Mouse (Mus musculus) ES-Bruce4 (cell line): Measurements from ENCODE around the gene Neurl3. TPM values are rescaled to one million over a fixed set of nuclear protein-coding genes. Genes with fewer than 3 reads are reported as not detected.

Source experiments
- H3K27ac ChIP-seq: 2 replicates; pipeline ENCODE4 v1.5.1; 2012; ENCODE audit warnings: low read length, inconsistent platforms; ENCODE audit not compliant: insufficient read depth
- H3K27me3 ChIP-seq: 2 replicates; pipeline ENCODE4 v1.6.1; 2012; ENCODE audit warnings: mild to moderate bottlenecking, low read length, inconsistent platforms; ENCODE audit not compliant: control insufficient read depth, poor library complexity, insufficient read depth, severe bottlenecking
- H3K36me3 ChIP-seq: 2 replicates; pipeline ENCODE4 v1.6.1; 2012; ENCODE audit warnings: inconsistent platforms, mild to moderate bottlenecking, low read length, moderate library complexity; ENCODE audit not compliant: control insufficient read depth, poor library complexity, insufficient read depth, severe bottlenecking
- H3K4me1 ChIP-seq: one replicate; pipeline ENCODE4 v1.8.1; 2011; ENCODE audit warnings: low read length; ENCODE audit not compliant: control insufficient read depth, insufficient read depth
- H3K4me3 ChIP-seq: 2 replicates; pipeline ENCODE4 v1.5.1; 2011; ENCODE audit warnings: low read depth, mild to moderate bottlenecking, low read length
- H3K9ac ChIP-seq: 2 replicates; pipeline ENCODE4 v1.6.1; 2012; ENCODE audit warnings: low read depth, mild to moderate bottlenecking, inconsistent platforms; ENCODE audit not compliant: poor library complexity, severe bottlenecking
- H3K9me3 ChIP-seq: replicated peaks from 2 replicates; pipeline ENCODE4 v1.6.1; 2012; ENCODE audit warnings: mild to moderate bottlenecking, low read length, inconsistent platforms; ENCODE audit not compliant: control insufficient read depth, poor library complexity, insufficient read depth, severe bottlenecking
- CTCF ChIP-seq: IDR thresholded peaks from one replicate; pipeline ENCODE4 v1.8.1; 2011; ENCODE audit warnings: low read depth, low read length
- EP300 ChIP-seq: IDR thresholded peaks from 2 replicates; pipeline ENCODE4 v1.6.1; 2011; ENCODE audit warnings: low read depth, low read length; ENCODE audit not compliant: insufficient read depth
- POLR2A ChIP-seq: IDR thresholded peaks from one replicate; pipeline ENCODE4 v1.8.1; 2011; ENCODE audit warnings: low read length; ENCODE audit not compliant: insufficient read depth
- polyA plus RNA-seq: library from polyadenylated mRNA; stranded (reverse); fragments of >200 nt; gene quantifications from 2 replicates; pipeline ENCODE4 v1.2.4, GENCODE M21; 2011; ENCODE audit warnings: low read depth; ENCODE audit not compliant: missing spikeins, insufficient read depth, insufficient read length

Gene Neurl3
- polyA plus RNA-seq, 1 experiment = not detected

DNA sequence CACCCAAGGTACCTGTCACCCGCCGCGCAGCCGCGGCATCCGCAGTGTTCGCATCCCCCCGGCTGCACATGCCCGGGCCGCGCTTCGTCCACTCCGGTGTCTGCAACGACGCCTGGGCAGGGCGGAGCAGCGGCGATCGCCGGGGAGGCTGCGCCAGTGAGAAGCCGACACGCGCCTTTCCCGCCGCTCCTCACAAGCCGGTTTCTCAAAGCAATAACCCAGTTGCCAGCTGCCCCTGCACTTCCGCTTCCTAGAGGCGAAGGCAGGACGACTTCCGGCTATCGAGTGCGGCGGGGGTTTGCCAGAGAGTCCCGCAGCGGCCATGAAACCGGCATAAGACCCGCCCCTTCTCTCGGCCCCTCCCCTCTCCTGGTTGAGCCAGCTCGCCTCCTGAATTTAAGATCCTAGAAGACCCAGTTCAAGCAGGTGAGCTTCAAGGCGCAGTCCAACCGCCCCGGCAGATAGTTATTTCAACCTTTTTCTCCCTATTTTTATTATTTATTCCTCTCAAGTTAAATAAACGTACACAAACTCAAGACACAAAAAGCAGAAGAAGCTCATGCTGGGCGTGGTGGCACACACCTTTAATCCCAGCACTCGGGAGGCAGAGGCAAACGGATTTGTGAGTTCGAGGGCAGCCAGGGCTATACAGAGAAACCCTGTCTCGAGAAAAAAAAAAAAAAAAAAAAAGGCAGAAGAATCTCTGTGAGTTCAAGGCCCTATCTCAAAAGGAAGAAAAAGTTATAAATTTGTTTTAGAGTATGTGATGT is 30.2 kb downstream of the Neurl3 start, which contains the start of gene Uggt1:
Gene Uggt1, minus strand, starts transcription at position 663 of the 770 bp plus-strand sequence.
- Histone ChIP-seq H3K9ac (peak within 1 kb of the TSS; percentile 90), H3K9me3 (no peaks in the 10 kb centered on the region), H3K27me3 (no peaks in the 10 kb centered on the region), H3K36me3 (no peaks in the 10 kb centered on the region), H3K27ac (no peak within 1 kb of the TSS), H3K4me3 (peak within 1 kb of the TSS; percentile 98), H3K4me1 (peaks cover 6% of the 10 kb centered on the region)
- TF ChIP-seq CTCF = no peak
- TF ChIP-seq EP300 = peak; percentile 47; the same call in 1 of the 2 replicates
- TF ChIP-seq POLR2A = peak; percentile 22

DNA sequence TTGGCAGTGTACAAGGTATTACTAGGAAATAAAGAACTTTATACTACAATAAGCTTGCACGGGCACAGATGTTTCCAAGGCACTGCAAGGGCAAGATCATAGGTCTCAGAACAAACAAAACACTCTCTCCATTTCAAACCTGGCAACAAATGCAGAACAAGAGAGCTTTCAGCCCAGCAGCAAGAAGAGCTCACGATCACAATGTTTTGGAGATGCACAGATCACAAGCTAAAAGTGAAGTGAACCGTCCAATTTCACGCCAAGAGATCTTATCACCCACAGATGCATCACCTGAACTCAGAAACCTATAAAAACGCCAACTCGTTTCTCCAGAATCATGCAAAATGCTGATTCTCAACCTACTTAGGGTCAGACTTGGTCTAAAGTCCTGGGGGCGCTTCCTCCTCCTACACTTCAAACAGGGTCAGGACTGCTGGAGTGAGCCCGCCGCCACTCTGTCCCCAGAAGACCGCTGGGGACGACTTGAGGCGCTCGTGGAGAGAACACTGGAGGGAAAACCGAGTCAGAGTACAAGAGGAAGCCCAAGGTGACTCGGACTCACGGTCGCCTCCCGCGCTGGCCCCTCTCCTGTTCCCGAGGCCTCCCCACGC is 30.9 kb downstream of the Neurl3 start:
- Histone ChIP-seq H3K9ac (peak overlapping the region; percentile 90), H3K4me1 (peaks cover 6% of the 10 kb centered on the region), H3K27ac (no peak overlapping the region), H3K4me3 (peak overlapping the region; percentile 98), H3K27me3 (no peaks in the 10 kb centered on the region), H3K36me3 (no peaks in the 10 kb centered on the region), H3K9me3 (no peaks in the 10 kb centered on the region)
- TF ChIP-seq POLR2A (no peak), CTCF (no peak), EP300 (no peak)

DNA sequence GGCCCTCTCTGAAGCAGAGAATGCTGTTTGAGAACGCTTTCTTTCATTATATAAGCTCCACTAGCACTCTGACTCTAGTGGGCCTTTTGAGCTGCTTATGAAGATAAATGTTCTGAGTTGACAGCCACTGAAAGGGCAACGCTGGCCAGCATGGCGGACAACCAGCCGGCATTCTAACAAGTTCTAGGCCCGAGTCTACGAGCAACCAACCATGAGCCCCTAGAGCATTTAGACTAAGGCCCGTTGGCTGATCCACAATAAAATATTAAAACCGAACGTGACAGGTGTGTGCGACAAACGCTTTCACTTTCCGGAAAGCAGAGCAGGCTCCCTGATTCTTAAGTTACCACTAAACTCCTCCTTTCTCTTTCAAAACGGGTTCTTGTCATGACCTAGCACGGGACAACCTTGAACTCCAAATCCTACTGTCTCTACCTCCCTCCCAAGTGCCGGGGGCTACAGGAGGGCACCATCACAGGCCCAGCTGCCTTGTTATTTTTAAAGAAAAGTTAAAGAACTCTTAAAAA is 32.5 kb downstream of the Neurl3 start:
- Histone ChIP-seq H3K9ac (no peak overlapping the region), H3K36me3 (no peaks in the 10 kb centered on the region), H3K4me1 (peaks cover 6% of the 10 kb centered on the region), H3K9me3 (no peaks in the 10 kb centered on the region), H3K27ac (no peak overlapping the region), H3K27me3 (no peaks in the 10 kb centered on the region), H3K4me3 (no peak overlapping the region)
- no peak for TF ChIP-seq CTCF
- TF ChIP-seq EP300 = no peak
- no peak for TF ChIP-seq POLR2A

DNA sequence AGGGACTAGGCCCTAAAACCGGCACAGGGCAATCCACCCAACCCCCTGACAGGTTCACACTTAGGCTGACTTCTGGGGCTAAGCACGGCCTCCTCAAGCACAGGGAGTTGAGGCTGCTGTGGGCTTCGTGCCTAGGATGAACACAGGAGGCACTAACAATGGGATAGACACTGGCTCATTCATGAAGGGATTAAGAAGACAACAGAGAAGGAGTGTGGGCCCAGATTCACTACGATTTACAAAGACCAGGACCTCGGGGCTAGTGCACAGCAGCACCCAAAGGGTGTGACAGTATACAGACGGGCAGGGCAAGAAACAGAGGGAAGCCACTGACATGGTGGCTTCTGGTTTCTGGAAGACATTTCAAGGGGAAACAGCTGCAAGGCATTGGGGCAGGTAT is 34.3 kb downstream of the Neurl3 start:
- no peak overlapping the region for H3K4me3 ChIP-seq
- TF ChIP-seq POLR2A = no peak
- TF ChIP-seq CTCF = no peak
- 0 out of 2 replicates have a peak, but pooled peaks have one; percentile 37 for TF ChIP-seq EP300

DNA sequence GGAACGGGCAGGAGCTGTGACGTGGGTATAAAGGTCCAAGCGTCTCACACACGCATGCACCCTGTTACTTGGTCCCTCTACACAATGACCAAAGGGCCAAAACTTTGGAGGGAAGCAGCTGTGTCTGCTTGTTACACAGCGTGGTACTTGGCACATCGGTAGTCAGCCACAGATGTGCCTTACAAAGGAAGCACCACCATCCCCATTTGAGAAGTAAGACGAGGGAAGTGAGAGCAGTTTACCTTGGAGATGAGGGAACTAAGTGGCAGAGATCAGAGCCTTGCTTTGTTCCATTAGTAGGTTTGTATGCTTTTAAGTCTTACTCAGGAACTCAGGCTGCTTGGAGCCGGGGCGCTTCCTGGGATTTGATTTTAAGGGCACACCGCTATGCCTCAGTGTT is 35.1 kb downstream of the Neurl3 start:
- Histone ChIP-seq H3K27ac (no peak overlapping the region), H3K36me3 (no peaks in the 10 kb centered on the region), H3K9ac (no peak overlapping the region), H3K27me3 (no peaks in the 10 kb centered on the region), H3K4me3 (no peak overlapping the region), H3K9me3 (no peaks in the 10 kb centered on the region), H3K4me1 (peaks cover 3% of the 10 kb centered on the region)
- TF ChIP-seq EP300 = no peak
- no peak for TF ChIP-seq POLR2A
- no peak for TF ChIP-seq CTCF

More for the DNA sequence above, 34.3 kb downstream of the Neurl3 start:
- Histone ChIP-seq H3K36me3 (no peaks in the 10 kb centered on the region), H3K27me3 (no peaks in the 10 kb centered on the region), H3K9me3 (no peaks in the 10 kb centered on the region), H3K27ac (peak overlapping the region; percentile 39; the same call in 1 of the 2 replicates), H3K4me1 (peaks cover 3% of the 10 kb centered on the region), H3K9ac (no peak overlapping the region)

DNA sequence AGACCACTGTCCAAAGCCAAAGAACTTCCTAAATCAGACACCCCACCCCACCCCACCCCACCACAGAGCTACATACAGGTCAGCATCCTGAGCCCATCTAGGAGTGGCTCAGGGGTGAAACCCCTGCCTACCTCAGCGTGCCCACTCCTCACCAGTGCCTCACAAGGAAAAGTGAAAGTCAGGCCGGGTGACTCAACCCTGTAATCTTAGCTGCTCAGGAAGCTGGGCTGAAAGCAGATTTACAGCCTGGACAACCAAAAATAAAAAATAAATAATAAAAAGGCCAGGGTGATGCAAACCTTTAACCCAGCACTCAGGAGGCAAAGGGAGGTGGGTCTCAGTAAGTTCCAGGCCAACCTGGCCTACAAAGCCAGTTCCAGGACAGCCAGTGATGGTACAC is 38.6 kb downstream of the Neurl3 start:
- Histone ChIP-seq H3K36me3 (peaks cover 13% of the 10 kb centered on the region; the same call in 1 of the 2 replicates), H3K9ac (no peak overlapping the region), H3K27me3 (no peaks in the 10 kb centered on the region), H3K4me3 (no peak overlapping the region), H3K27ac (no peak overlapping the region), H3K4me1 (peaks cover 1% of the 10 kb centered on the region), H3K9me3 (no peaks in the 10 kb centered on the region)
- TF ChIP-seq POLR2A (no peak), EP300 (no peak), CTCF (no peak)
